21 mouse cellular contexts compared by ENCODE assay signal in genomic region chr7:126606611-126607010, GRCm38 (mm10). TPM values are rescaled to one million over a fixed set of nuclear protein-coding genes. Genes with fewer than 3 reads are reported as not detected.
A peak's percentile ranks its signal among the peaks of the same experiment; 100 is the strongest.
DNase-seq lines count a peak whose midpoint lies in the region; ATAC-seq lines count a peak whose summit lies in the region.
"Had no signal": no experiment of that assay in that cellular context is flagged by ENCODE, and none has a peak within 500 bp of the region (broad histone marks: within the 10 kb centered on the region; RNA-seq: fewer than 3 reads in every experiment).

No protein-coding gene starts in this region.

- no peaks in the 10 kb centered on the region for H3K36me3 ChIP-seq in intestine, embryonic 15.5 days
- no peaks in the 10 kb centered on the region for H3K36me3 ChIP-seq in stomach, embryonic 16.5 days (ENCODE audit: control insufficient read depth, insufficient read depth, low read length)
- H3K36me3 ChIP-seq: embryonic facial prominence, embryonic 15.5 days; stomach, embryonic 15.5 days had no signal

- H3K9me3 ChIP-seq in intestine, embryonic 15.5 days: no peaks in the 10 kb centered on the region
- no peaks in the 10 kb centered on the region for H3K9me3 ChIP-seq in stomach, embryonic 16.5 days (replicated peaks; ENCODE audit: control insufficient read depth, low read length)
- H3K9me3 ChIP-seq: embryonic facial prominence, embryonic 15.5 days; stomach, embryonic 15.5 days had no signal

- no peak overlapping the region for H3K27ac ChIP-seq in intestine, embryonic 15.5 days
- H3K27ac ChIP-seq in stomach, embryonic 16.5 days (ENCODE audit: low read length): peak overlapping the region; percentile 29; the same call in 1 of the 2 replicates
- H3K27ac ChIP-seq: embryonic facial prominence, embryonic 15.5 days; liver, embryonic 14.5 days; stomach, embryonic 15.5 days had no signal

- no peak overlapping the region for H3K4me3 ChIP-seq in intestine, embryonic 15.5 days (replicated peaks)
- H3K4me3 ChIP-seq in stomach, embryonic 16.5 days (replicated peaks; ENCODE audit: low read length): no peak overlapping the region
- H3K4me3 ChIP-seq: embryonic facial prominence, embryonic 15.5 days; megakaryocyte, embryonic 14.5 days; stomach, embryonic 15.5 days had no signal

- 0 out of 2 replicates have a peak, but pooled peaks have one; percentile 34 for ATAC-seq in intestine, embryonic 15.5 days
- ATAC-seq in stomach, embryonic 16.5 days (ENCODE audit: insufficient read depth, low FRiP score): no peak

- H3K27me3 ChIP-seq in intestine, embryonic 15.5 days (replicated peaks): no peaks in the 10 kb centered on the region
- H3K27me3 ChIP-seq in stomach, embryonic 16.5 days (ENCODE audit: control insufficient read depth, insufficient read depth, low read length): no peaks in the 10 kb centered on the region
- H3K27me3 ChIP-seq: embryonic facial prominence, embryonic 15.5 days; megakaryocyte, embryonic 14.5 days; stomach, embryonic 15.5 days had no signal

- H3K4me2 ChIP-seq in intestine, embryonic 15.5 days (replicated peaks): no peak overlapping the region
- no peak overlapping the region for H3K4me2 ChIP-seq in stomach, embryonic 16.5 days (ENCODE audit: low read depth, low read length)
- H3K4me2 ChIP-seq: embryonic facial prominence, embryonic 15.5 days; stomach, embryonic 15.5 days had no signal

- WGBS in intestine, embryonic 15.5 days: 66% methylated on average over 5 of the region's 5 CpGs
- 66% methylated on average over 5 of the region's 5 CpGs for WGBS in stomach, embryonic 16.5 days

- no peak overlapping the region for H3K9ac ChIP-seq in intestine, embryonic 15.5 days
- H3K9ac ChIP-seq in stomach, embryonic 16.5 days (ENCODE audit: low read length): no peak overlapping the region
- H3K9ac ChIP-seq: embryonic facial prominence, embryonic 15.5 days; liver, embryonic 14.5 days; stomach, embryonic 15.5 days had no signal

- DNase-seq in thymus, postnatal 0 days (ENCODE audit: low spot score): peak; percentile 51
- no peak for DNase-seq in thymus, postnatal 25 days
- peak; percentile 28 for DNase-seq in MN1 (ENCODE audit: low spot score)
- no peak for DNase-seq in heart, adult 18-20 months
- DNase-seq in left cerebral cortex, adult 9 months (ENCODE audit: low spot score in 2 of 2): no peak
- DNase-seq in testis, postnatal 14 days (ENCODE audit: low spot score): no peak
- DNase-seq: cerebellum, adult 2 months; kidney, adult 11 months; layer of hippocampus, postnatal 36 days had no signal

- 0 out of 2 replicates have a peak, but pooled peaks cover 3% of the 10 kb centered on the region for H3K4me1 ChIP-seq in intestine, embryonic 15.5 days (replicated peaks)
- 0 out of 2 replicates have a peak, but pooled peaks cover 5% of the 10 kb centered on the region for H3K4me1 ChIP-seq in stomach, embryonic 16.5 days (ENCODE audit: control insufficient read depth, insufficient read depth, low read length)
- H3K4me1 ChIP-seq: stomach, embryonic 15.5 days had no signal

RNA-seq across cellular contexts. Expression of gene Il27, which starts 11.9 kb away (rescaled TPM):
- polyA plus RNA-seq in thymus, postnatal 0 days (2015; fragmentation: Nextera tagmentation; extraction: Ambion mirVana): 0.54 and 0.85 TPM in 2 replicates
- polyA plus RNA-seq in intestine, embryonic 15.5 days (2015; fragmentation: Nextera tagmentation; extraction: Ambion mirVana): not detected in 2 replicates
- polyA plus RNA-seq in stomach, embryonic 16.5 days (2015; fragmentation: Nextera tagmentation; extraction: Ambion mirVana): not detected in 2 replicates
- not detected for total RNA-seq in heart, adult 18-20 months (2021)
- total RNA-seq: layer of hippocampus, postnatal 36 days had no signal
- polyA plus RNA-seq: cerebellum, adult 2 months; embryonic facial prominence, embryonic 15.5 days; forebrain, embryonic 11.5 days; gonadal fat pad, adult 2 months; heart, embryonic 14.5 days; hindbrain, embryonic 11.5 days; limb, embryonic 11.5 days; neural tube, embryonic 14.5 days had no signal

RNA-seq across cellular contexts. Expression of gene Cln3, which starts 21.0 kb away (rescaled TPM):
- 28.2 and 30.2 TPM in 2 replicates for polyA plus RNA-seq in thymus, postnatal 0 days (2015; fragmentation: Nextera tagmentation; extraction: Ambion mirVana)
- 34.4 and 34.9 TPM in 2 replicates for polyA plus RNA-seq in intestine, embryonic 15.5 days (2015; fragmentation: Nextera tagmentation; extraction: Ambion mirVana)
- 30.4 and 33.3 TPM in 2 replicates for polyA plus RNA-seq in stomach, embryonic 16.5 days (2015; fragmentation: Nextera tagmentation; extraction: Ambion mirVana)
- total RNA-seq in heart, adult 18-20 months (2021): 10 to 100 TPM in 1 of 2 experiments, 1 to 10 TPM in 1; 9.0 to 17.9 TPM

RNA-seq across cellular contexts. Expression of gene Apobr, which starts 21.9 kb away (rescaled TPM):
- polyA plus RNA-seq in thymus, postnatal 0 days (2015; fragmentation: Nextera tagmentation; extraction: Ambion mirVana): 1.2 TPM in 2 replicates
- polyA plus RNA-seq in intestine, embryonic 15.5 days (2015; fragmentation: Nextera tagmentation; extraction: Ambion mirVana): 0.75 and 1.8 TPM in 2 replicates
- 1.4 and 2.2 TPM in 2 replicates for polyA plus RNA-seq in stomach, embryonic 16.5 days (2015; fragmentation: Nextera tagmentation; extraction: Ambion mirVana)
- under 1 TPM; 0.23 to 0.79 TPM for total RNA-seq in heart, adult 18-20 months (2021)

RNA-seq across cellular contexts. Expression of gene Nupr1, which starts 24.1 kb away (rescaled TPM):
- 15.1 and 16.4 TPM in 2 replicates for polyA plus RNA-seq in thymus, postnatal 0 days (2015; fragmentation: Nextera tagmentation; extraction: Ambion mirVana)
- 53.4 and 111 TPM in 2 replicates for polyA plus RNA-seq in intestine, embryonic 15.5 days (2015; fragmentation: Nextera tagmentation; extraction: Ambion mirVana)
- polyA plus RNA-seq in stomach, embryonic 16.5 days (2015; fragmentation: Nextera tagmentation; extraction: Ambion mirVana): 133 and 141 TPM in 2 replicates
- total RNA-seq in heart, adult 18-20 months (2021): 1 to 10 TPM; 6.1 to 8.0 TPM

RNA-seq across cellular contexts. Expression of gene Eif3c, which starts 40.4 kb away (rescaled TPM):
- polyA plus RNA-seq in thymus, postnatal 0 days (2015; fragmentation: Nextera tagmentation; extraction: Ambion mirVana): 246 and 259 TPM in 2 replicates
- 190 and 217 TPM in 2 replicates for polyA plus RNA-seq in intestine, embryonic 15.5 days (2015; fragmentation: Nextera tagmentation; extraction: Ambion mirVana)
- 165 and 176 TPM in 2 replicates for polyA plus RNA-seq in stomach, embryonic 16.5 days (2015; fragmentation: Nextera tagmentation; extraction: Ambion mirVana)
- 100 to 1,000 TPM; 142 to 148 TPM for total RNA-seq in heart, adult 18-20 months (2021)

Comparison
In these comparisons a context has a peak if more than half of its experiments do, and no peak if none do; other contexts are left out.
1. DNase-seq: peak in thymus, postnatal 0 days (single experiment) and MN1 (single experiment); none in thymus, postnatal 25 days (single experiment), heart, adult 18-20 months (0 of 2), left cerebral cortex, adult 9 months (0 of 2) and testis, postnatal 14 days (single experiment).